Mouse (Mus musculus) MEL (cell line): ENCODE data around the gene Lrfn1. TPM values are rescaled to one million over a fixed set of nuclear protein-coding genes. Genes with fewer than 3 reads are reported as not detected.

Experiments
- DNase-seq: peaks from one replicate; pipeline ENCODE4 v3.0.0; 2011; ENCODE audit warnings: low read depth, low spot score
- H3K27ac ChIP-seq: 2 replicates; pipeline ENCODE4 v1.5.1; 2012; ENCODE audit warnings: low read depth, mild to moderate bottlenecking, control low read depth, low read length, moderate library complexity; ENCODE audit not compliant: control insufficient read depth
- H3K27me3 ChIP-seq, 2 experiments: fragments of 150-350 bp in 1 of 2; sonication (generic) in 1 of 2; 2 replicates each; pipeline ENCODE4 v1.6.1; 2012; ENCODE audit warnings: low read length in 2 of 2, mild to moderate bottlenecking in 2 of 2, improper control_type of control experiment in 1 of 2, moderate library complexity in 1 of 2; ENCODE audit not compliant: insufficient read depth in 2 of 2, control insufficient read depth in 1 of 2
- H3K36me3 ChIP-seq, 2 experiments: 2 replicates each; pipeline ENCODE4 v1.6.1; 2012 to 2014; ENCODE audit warnings: low read length in 2 of 2, improper control_type of control experiment in 1 of 2, inconsistent platforms in 1 of 2, mild to moderate bottlenecking in 1 of 2; ENCODE audit not compliant: insufficient read depth in 2 of 2, control insufficient read depth in 1 of 2
- H3K4me1 ChIP-seq, 2 experiments: fragments of 150-350 bp in 1 of 2; sonication (generic) in 1 of 2; 2 replicates each; pipeline ENCODE4 v1.6.1; 2012; ENCODE audit warnings: low read length in 2 of 2, improper control_type of control experiment in 1 of 2, mild to moderate bottlenecking in 1 of 2; ENCODE audit not compliant: insufficient read depth in 2 of 2, control insufficient read depth in 1 of 2
- H3K4me3 ChIP-seq, 2 experiments: fragments of 150-350 bp in 1 of 2; sonication (generic) in 1 of 2; 2 replicates each; pipeline ENCODE4 v1.5.1; 2012; ENCODE audit warnings: low read depth in 2 of 2, low read length in 2 of 2, mild to moderate bottlenecking in 2 of 2, moderate library complexity in 2 of 2, control low read depth in 1 of 2, improper control_type of control experiment in 1 of 2; ENCODE audit not compliant: control insufficient read depth in 1 of 2, insufficient read depth in 1 of 2
- H3K79me2 ChIP-seq: 2 replicates; pipeline ENCODE4 v1.6.1; 2012; ENCODE audit warnings: mild to moderate bottlenecking, low read length, moderate library complexity; ENCODE audit not compliant: control insufficient read depth, poor library complexity, insufficient read depth
- H3K9ac ChIP-seq: 2 replicates; pipeline ENCODE4 v1.6.1; 2012; ENCODE audit warnings: low read depth, mild to moderate bottlenecking, control low read depth, low read length, moderate library complexity; ENCODE audit not compliant: control insufficient read depth, poor library complexity, severe bottlenecking
- H3K9me3 ChIP-seq: fragments of 150-350 bp; sonication (generic); replicated peaks from 2 replicates; pipeline ENCODE4 v1.6.1; 2012; ENCODE audit warnings: mild to moderate bottlenecking, low read length, improper control_type of control experiment, moderate library complexity; ENCODE audit not compliant: insufficient read depth
- CHD1 ChIP-seq: IDR thresholded peaks from 2 replicates; pipeline ENCODE4 v1.6.1; 2012; ENCODE audit warnings: low read depth, mild to moderate bottlenecking, inconsistent platforms, low read length, improper control_type of control experiment
- CTCF ChIP-seq, 3 experiments: IDR thresholded peaks in 2 of 3; conservative IDR thresholded peaks in 1 of 3; 2 replicates each; pipeline ENCODE4 v1.5.1; 2011 to 2012; ENCODE audit warnings: low read length in 3 of 3, low read depth in 2 of 3, mild to moderate bottlenecking in 2 of 3, improper control_type of control experiment in 1 of 3, inconsistent platforms in 1 of 3, mixed read lengths in 1 of 3, moderate library complexity in 1 of 3; ENCODE audit not compliant: control insufficient read depth in 1 of 3, insufficient read depth in 1 of 3, poor library complexity in 1 of 3, severe bottlenecking in 1 of 3
- E2F4 ChIP-seq: IDR thresholded peaks from 2 replicates; pipeline ENCODE4 v1.6.1; 2011; ENCODE audit warnings: low read depth, low read length, improper control_type of control experiment, borderline replicate concordance
- ELF1 ChIP-seq: IDR thresholded peaks from 2 replicates; pipeline ENCODE4 v1.6.1; 2014; ENCODE audit warnings: low read depth, mild to moderate bottlenecking, inconsistent platforms, low read length, improper control_type of control experiment, moderate library complexity
- EP300 ChIP-seq, 2 experiments: IDR thresholded peaks; 2 replicates each; pipeline ENCODE4 v1.6.1; 2011; ENCODE audit warnings: improper control_type of control experiment in 2 of 2, low read length in 2 of 2, low read depth in 1 of 2, mild to moderate bottlenecking in 1 of 2
- HCFC1 ChIP-seq: IDR thresholded peaks from 2 replicates; pipeline ENCODE4 v1.6.1; 2012; ENCODE audit warnings: low read depth, mild to moderate bottlenecking, inconsistent platforms, low read length, improper control_type of control experiment, moderate library complexity
- MAFK ChIP-seq: IDR thresholded peaks from 2 replicates; pipeline ENCODE4 v1.6.1; 2011; ENCODE audit warnings: low read depth, mild to moderate bottlenecking, low read length, improper control_type of control experiment, borderline replicate concordance
- MAX ChIP-seq: IDR thresholded peaks from 2 replicates; pipeline ENCODE4 v1.6.1; 2011; ENCODE audit warnings: low read length, improper control_type of control experiment
- MEF2A ChIP-seq: IDR thresholded peaks from 2 replicates; pipeline ENCODE4 v1.6.1; 2014; ENCODE audit warnings: low read depth, mild to moderate bottlenecking, inconsistent platforms, low read length, improper control_type of control experiment; ENCODE audit not compliant: poor library complexity, insufficient replicate concordance, severe bottlenecking; ENCODE audit errors: extremely low read depth
- NELFE ChIP-seq: IDR thresholded peaks from 2 replicates; pipeline ENCODE4 v1.6.1; 2011; ENCODE audit warnings: low read depth, low read length, improper control_type of control experiment
- POLR2A ChIP-seq, 2 experiments: IDR thresholded peaks; 2 replicates each; pipeline ENCODE4 v1.6.1; 2011 to 2012; ENCODE audit warnings: low read length in 2 of 2, mild to moderate bottlenecking in 2 of 2, control low read depth in 1 of 2, improper control_type of control experiment in 1 of 2, low read depth in 1 of 2, moderate library complexity in 1 of 2; ENCODE audit not compliant: control insufficient read depth in 1 of 2, insufficient read depth in 1 of 2, poor library complexity in 1 of 2
- RCOR1 ChIP-seq: IDR thresholded peaks from 2 replicates; pipeline ENCODE4 v1.6.1; 2012; ENCODE audit warnings: low read depth, mild to moderate bottlenecking, inconsistent platforms, low read length, improper control_type of control experiment
- UBTF ChIP-seq: IDR thresholded peaks from 2 replicates; pipeline ENCODE4 v1.6.1; 2012; ENCODE audit warnings: low read depth, mild to moderate bottlenecking, inconsistent platforms, low read length, improper control_type of control experiment, moderate library complexity, borderline replicate concordance; ENCODE audit not compliant: insufficient read depth
- USF2 ChIP-seq, 2 experiments: IDR thresholded peaks; 2 replicates each; pipeline ENCODE4 v1.6.1; 2011 to 2012; ENCODE audit warnings: improper control_type of control experiment in 2 of 2, low read length in 2 of 2, borderline replicate concordance in 1 of 2, inconsistent platforms in 1 of 2, low read depth in 1 of 2, mild to moderate bottlenecking in 1 of 2; ENCODE audit not compliant: insufficient read depth in 1 of 2
- ZKSCAN1 ChIP-seq: IDR thresholded peaks from 2 replicates; pipeline ENCODE4 v1.6.1; 2012; ENCODE audit warnings: low read depth, mild to moderate bottlenecking, inconsistent platforms, low read length, improper control_type of control experiment, moderate library complexity
- polyA plus RNA-seq, 2 experiments: library from polyadenylated mRNA; stranded (reverse) in 1 of 2; unstranded in 1 of 2; fragments of >175 nt in 1 of 2; fragments of >200 nt in 1 of 2; gene quantifications; 2 replicates each; pipeline versions ENCODE4 v1.2.1 to v1.2.4; 2012; ENCODE audit warnings: low replicate concordance in 2 of 2, low read depth in 1 of 2; ENCODE audit not compliant: insufficient read length in 2 of 2, insufficient read depth in 1 of 2, missing spikeins in 1 of 2
- total RNA-seq: library from RNA; depleted of rRNA; stranded (reverse); fragments of 300-350 nt; gene quantifications from 2 replicates; pipeline ENCODE4 v1.2.3, GENCODE M21; 2012

Gene Lrfn1
- total and polyA plus RNA-seq, 3 experiments = 1.9 to 5.8 TPM; not detected in 1

- Histone ChIP-seq H3K4me3 (no peak overlapping the region), H3K9ac (no peak overlapping the region), H3K36me3 (peaks cover 0 to 20% of the 10 kb centered on the region in 2 experiments; a peak in 3 of 4 replicates), H3K27me3 (no peaks in the 10 kb centered on the region), H3K9me3 (no peaks in the 10 kb centered on the region), H3K79me2 (no peaks in the 10 kb centered on the region; the same call in 1 of the 2 replicates), H3K4me1 (no peaks in the 10 kb centered on the region), H3K27ac (no peak overlapping the region)
- DNase-seq = no peak
- no peak for TF ChIP-seq ZKSCAN1
- TF ChIP-seq EP300 (IDR thresholded peaks at IDR 0.05; ENCODE audit: low read depth in 1 of 2, low read length in 2 of 2) = no peak
- TF ChIP-seq ELF1 = no peak
- TF ChIP-seq CHD1 = no peak
- TF ChIP-seq RCOR1 = no peak
- TF ChIP-seq HCFC1 = no peak
- TF ChIP-seq MAX = no peak
- no peak for TF ChIP-seq MAFK
- no peak for TF ChIP-seq USF2 (IDR thresholded peaks at IDR 0.05; ENCODE audit: borderline replicate concordance in 1 of 2, insufficient read depth in 1 of 2, low read depth in 1 of 2, low read length in 2 of 2)
- no peak for TF ChIP-seq POLR2A (IDR thresholded peaks at IDR 0.05; ENCODE audit: control insufficient read depth in 1 of 2, insufficient read depth in 1 of 2, low read depth in 1 of 2, low read length in 2 of 2, poor library complexity in 1 of 2)
- no peak for TF ChIP-seq E2F4
Observed at GRCm38 (mm10) chr7:28423018-28423417, 28.8 kb upstream of the Lrfn1 start.

GRCm38 (mm10) chr7:28427738-28428137 lies 24.0 kb upstream of the Lrfn1 start:
- no peak overlapping the region for H3K9ac ChIP-seq

GRCm38 (mm10) chr7:28430512-28430911 lies 21.3 kb upstream of the Lrfn1 start:
- Histone ChIP-seq H3K27me3 (no peaks in the 10 kb centered on the region), H3K79me2 (peaks cover 14% of the 10 kb centered on the region)
- TF ChIP-seq NELFE = no peak
- no peak for TF ChIP-seq HCFC1
- TF ChIP-seq POLR2A (IDR thresholded peaks at IDR 0.05; ENCODE audit: control insufficient read depth in 1 of 2, insufficient read depth in 1 of 2, low read depth in 1 of 2, low read length in 2 of 2, poor library complexity in 1 of 2) = no peak
- no peak for TF ChIP-seq ELF1
- TF ChIP-seq MEF2A = no peak
- TF ChIP-seq RCOR1 = no peak
- TF ChIP-seq CTCF (IDR thresholded peaks at IDR 0.05 in 2 of 3, conservative IDR thresholded peaks at IDR 0.05 in 1 of 3; ENCODE audit: control insufficient read depth in 1 of 3, insufficient read depth in 1 of 3, low read depth in 2 of 3, low read length in 3 of 3, poor library complexity in 1 of 3, severe bottlenecking in 1 of 3) = no peak
- TF ChIP-seq, all 39 proteins: peak for 0
- DNase-seq = no peak
- Histone ChIP-seq H3K27ac (no peak overlapping the region), H3K4me3 (no peak overlapping the region), H3K9me3 (no peaks in the 10 kb centered on the region), H3K4me1 (peaks cover 43 to 45% of the 10 kb centered on the region in 2 experiments), H3K9ac (no peak overlapping the region), H3K36me3 (peaks cover 7 to 58% of the 10 kb centered on the region in 2 experiments)

More at GRCm38 (mm10) chr7:28427738-28428137, 24.0 kb upstream of the Lrfn1 start:
- no peaks in the 10 kb centered on the region for H3K27me3 ChIP-seq
- H3K79me2 ChIP-seq = peaks cover 11% of the 10 kb centered on the region
- H3K4me3 ChIP-seq = no peak overlapping the region
- H3K4me1 ChIP-seq = peaks cover 24% of the 10 kb centered on the region in 2 experiments
- peaks cover 12 to 32% of the 10 kb centered on the region in 2 experiments for H3K36me3 ChIP-seq
- no peak for TF ChIP-seq UBTF
- TF ChIP-seq, all 39 proteins: peak for 0
- no peak for DNase-seq
- Histone ChIP-seq H3K27ac (no peak overlapping the region), H3K9me3 (no peaks in the 10 kb centered on the region)
